14 mouse cellular contexts compared by ENCODE assay signal in genomic region chr13:104491046-104491811, GRCm38 (mm10).
DNase-seq lines count a peak whose midpoint lies in the region; ATAC-seq and TF ChIP-seq lines count a peak whose summit lies in the region.
"Had no signal": no experiment of that assay in that cellular context is flagged by ENCODE, and none has a peak within 500 bp of the region (broad histone marks: within the 10 kb centered on the region; RNA-seq: fewer than 3 reads in every experiment).

No protein-coding gene starts in this region.

- H3K36me3 ChIP-seq in heart, postnatal 0 days (replicated peaks; ENCODE audit: control insufficient read depth, insufficient read depth, low read length) = no peaks in the 10 kb centered on the region; the same call in 1 of the 2 replicates
- H3K36me3 ChIP-seq in lung, embryonic 14.5 days (ENCODE audit: insufficient read depth) = no peaks in the 10 kb centered on the region
- H3K36me3 ChIP-seq in midbrain, postnatal 0 days (ENCODE audit: insufficient read depth, low read length) = no peaks in the 10 kb centered on the region
- H3K36me3 ChIP-seq: embryonic facial prominence, embryonic 15.5 days had no signal

- no peak for ATAC-seq in cerebellum, adult (ENCODE audit: insufficient number of reproducible peaks, low FRiP score, low TSS enrichment)
- no peak for ATAC-seq in heart, postnatal 0 days (ENCODE audit: insufficient read depth, low read depth)
- peak; percentile 52; the same call in 1 of the 2 replicates for ATAC-seq in lung, embryonic 14.5 days (ENCODE audit: insufficient read depth)
- ATAC-seq in midbrain, postnatal 0 days (ENCODE audit: low FRiP score) = 0 out of 2 replicates have a peak, but pooled peaks have one; percentile 52

- no peak overlapping the region for H3K4me3 ChIP-seq in heart, postnatal 0 days (ENCODE audit: low read depth, low read length)
- H3K4me3 ChIP-seq in lung, embryonic 14.5 days (ENCODE audit: low read depth, low read length) = no peak overlapping the region
- H3K4me3 ChIP-seq in midbrain, postnatal 0 days (ENCODE audit: low read depth, low read length) = no peak overlapping the region
- H3K4me3 ChIP-seq: embryonic facial prominence, embryonic 15.5 days had no signal

- WGBS in heart, postnatal 0 days = 59% methylated on average over 4 of the region's 4 CpGs
- WGBS in lung, embryonic 14.5 days = 51% methylated on average over 4 of the region's 4 CpGs
- 59% methylated on average over 4 of the region's 4 CpGs for WGBS in midbrain, postnatal 0 days

- no peak for TF ChIP-seq EP300 in heart, postnatal 0 days (IDR thresholded peaks at IDR 0.05; ENCODE audit: low read depth)

- no peak overlapping the region for H3K9ac ChIP-seq in heart, postnatal 0 days (replicated peaks; ENCODE audit: low read depth, low read length)
- no peak overlapping the region for H3K9ac ChIP-seq in lung, embryonic 14.5 days
- H3K9ac ChIP-seq in midbrain, postnatal 0 days (replicated peaks; ENCODE audit: low read length, poor library complexity, severe bottlenecking) = no peak overlapping the region
- H3K9ac ChIP-seq: embryonic facial prominence, embryonic 15.5 days; liver, embryonic 14.5 days had no signal

- H3K27me3 ChIP-seq in heart, postnatal 0 days (ENCODE audit: control insufficient read depth, insufficient read depth, low read length) = no peaks in the 10 kb centered on the region
- H3K27me3 ChIP-seq in lung, embryonic 14.5 days (ENCODE audit: insufficient read depth, low read length) = no peaks in the 10 kb centered on the region
- H3K27me3 ChIP-seq in midbrain, postnatal 0 days (ENCODE audit: insufficient read depth, low read length) = no peaks in the 10 kb centered on the region
- H3K27me3 ChIP-seq: embryonic facial prominence, embryonic 15.5 days had no signal

- DNase-seq in cerebellum, postnatal 10 days = peak; percentile 36 to 40
- peak; percentile 31 for DNase-seq in heart, postnatal 0 days (ENCODE audit: low spot score)
- no peak for DNase-seq in heart, postnatal 10 days
- peak; percentile 24 for DNase-seq in lung, embryonic 14.5 days
- DNase-seq in lung, postnatal 14 days = no peak
- peak; percentile 31 for DNase-seq in midbrain, postnatal 0 days (ENCODE audit: low spot score)
- no peak for DNase-seq in ovary, postnatal 10 days (ENCODE audit: low spot score)
- DNase-seq: adrenal gland, postnatal 25 days; kidney, adult 8-10 months; layer of hippocampus, adult 9-11 months had no signal

- H3K9me3 ChIP-seq in heart, postnatal 0 days (replicated peaks; ENCODE audit: control insufficient read depth, low read length) = no peaks in the 10 kb centered on the region
- no peaks in the 10 kb centered on the region for H3K9me3 ChIP-seq in lung, embryonic 14.5 days (ENCODE audit: low read depth, low read length)
- no peaks in the 10 kb centered on the region for H3K9me3 ChIP-seq in midbrain, postnatal 0 days (ENCODE audit: low read length)
- H3K9me3 ChIP-seq: embryonic facial prominence, embryonic 15.5 days had no signal

- intact Hi-C loops in heart, postnatal 10 days (cut with DNase I) = no loop called here

- no peak overlapping the region for H3K4me2 ChIP-seq in heart, postnatal 0 days (ENCODE audit: low read depth, low read length)
- no peak overlapping the region for H3K4me2 ChIP-seq in lung, embryonic 14.5 days
- no peak overlapping the region for H3K4me2 ChIP-seq in midbrain, postnatal 0 days (ENCODE audit: low read depth, low read length, poor library complexity, severe bottlenecking)
- H3K4me2 ChIP-seq: embryonic facial prominence, embryonic 15.5 days had no signal

- H3K27ac ChIP-seq in heart, postnatal 0 days (ENCODE audit: low read depth) = peak overlapping the region; percentile 38; the same call in 1 of the 2 replicates
- H3K27ac ChIP-seq in lung, embryonic 14.5 days (ENCODE audit: low read depth) = peak overlapping the region; percentile 31; the same call in 1 of the 2 replicates
- H3K27ac ChIP-seq in midbrain, postnatal 0 days (ENCODE audit: low read depth, low read length) = no peak overlapping the region
- H3K27ac ChIP-seq: embryonic facial prominence, embryonic 15.5 days; liver, embryonic 14.5 days; macrophage had no signal

- peaks cover 13% of the 10 kb centered on the region for H3K4me1 ChIP-seq in heart, postnatal 0 days (ENCODE audit: control insufficient read depth, insufficient read depth)
- peaks cover 3% of the 10 kb centered on the region; the same call in 1 of the 2 replicates for H3K4me1 ChIP-seq in lung, embryonic 14.5 days (ENCODE audit: insufficient read depth)
- H3K4me1 ChIP-seq in midbrain, postnatal 0 days (ENCODE audit: insufficient read depth, low read length) = no peaks in the 10 kb centered on the region
- H3K4me1 ChIP-seq: embryonic facial prominence, embryonic 15.5 days had no signal

- TF ChIP-seq CTCF in heart, postnatal 0 days (IDR thresholded peaks at IDR 0.05; ENCODE audit: low read depth) = no peak
- no peak for TF ChIP-seq CTCF in lung, embryonic 14.5 days (IDR thresholded peaks at IDR 0.05; ENCODE audit: low read depth)
- TF ChIP-seq CTCF in midbrain, postnatal 0 days (IDR thresholded peaks at IDR 0.05) = no peak

Comparison
In these comparisons a context has a peak if more than half of its experiments do, and no peak if none do; other contexts are left out.
1. DNase-seq: peak in cerebellum, postnatal 10 days (2 of 2), heart, postnatal 0 days (single experiment), lung, embryonic 14.5 days (single experiment) and midbrain, postnatal 0 days (single experiment); none in heart, postnatal 10 days (0 of 2), lung, postnatal 14 days (single experiment) and ovary, postnatal 10 days (single experiment).
2. ATAC-seq: peak in lung, embryonic 14.5 days (single experiment) and midbrain, postnatal 0 days (single experiment); none in cerebellum, adult (single experiment) and heart, postnatal 0 days (single experiment).